Mouse (Mus musculus) bone marrow, adult 2 months (tissue): ENCODE results near the gene Lrrc57. TPM values are rescaled to one million over a fixed set of nuclear protein-coding genes. Genes with fewer than 3 reads are reported as not detected.

Experiments
- H3K27ac ChIP-seq: fragments of 200-500 bp; 2 replicates; pipeline ENCODE4 v1.5.1; 2012; ENCODE audit warnings: low read depth, mild to moderate bottlenecking, control low read depth, inconsistent platforms, low read length; ENCODE audit not compliant: control insufficient read depth, poor library complexity, insufficient read depth
- H3K4me1 ChIP-seq: fragments of 200-500 bp; 2 replicates; pipeline ENCODE4 v1.6.1; 2011; ENCODE audit warnings: low read length; ENCODE audit not compliant: control insufficient read depth, insufficient read depth
- H3K4me3 ChIP-seq: fragments of 200-500 bp; replicated peaks from 2 replicates; pipeline ENCODE3; 2011; ENCODE audit warnings: mild to moderate bottlenecking, low read depth, low read length, control low read depth; ENCODE audit not compliant: control insufficient read depth
- CTCF ChIP-seq: fragments of 200-500 bp; IDR thresholded peaks from 2 replicates; pipeline ENCODE4 v1.5.1; 2011; ENCODE audit warnings: low read length, control low read depth; ENCODE audit not compliant: control insufficient read depth, insufficient read depth
- POLR2A ChIP-seq: fragments of 200-500 bp; IDR thresholded peaks from 2 replicates; pipeline ENCODE4 v1.6.1; 2011; ENCODE audit warnings: low read depth, mild to moderate bottlenecking, control low read depth, low read length, borderline replicate concordance; ENCODE audit not compliant: control insufficient read depth
- WGBS: fragments of 180-500 bp; shearing (Covaris S2); methylation state at CpG from one replicate; pipeline ENCODE4 v1.1.7; 2018; 5-methylcytosine and 5-hydroxymethylcytosine counted together
- polyA plus RNA-seq: library from polyadenylated mRNA; stranded (reverse); fragments of >200 nt; gene quantifications from 2 replicates; pipeline ENCODE4 v1.2.4, GENCODE M21; 2011; ENCODE audit warnings: low replicate concordance; ENCODE audit not compliant: missing spikeins, insufficient read depth, insufficient read length

The Lrrc57 gene
- polyA plus RNA-seq, 1 experiment: 7.5 TPM

DNA sequence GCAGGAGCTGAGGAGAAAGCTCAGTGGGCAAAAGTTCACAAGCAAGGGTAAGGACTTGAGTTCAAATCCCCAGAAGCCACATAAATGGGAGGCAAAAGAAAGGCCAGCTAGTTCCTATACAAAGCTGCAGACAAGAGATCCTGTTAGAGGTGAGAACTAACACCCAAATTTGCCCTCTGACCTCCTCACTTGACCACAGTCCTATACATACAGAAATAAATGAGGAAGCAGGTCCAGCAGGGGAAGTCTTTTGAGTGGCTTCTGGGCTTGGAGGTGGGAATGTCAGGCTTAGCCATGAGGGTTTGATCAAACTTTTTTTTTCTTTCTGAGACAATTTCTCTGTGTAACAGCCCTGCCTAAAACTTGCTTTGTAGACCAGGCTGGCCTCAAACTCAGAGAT, 13.6 kb upstream of the Lrrc57 start:
- TF ChIP-seq POLR2A (no peak), CTCF (no peak)
- no peaks in the 10 kb centered on the region; the same call in 1 of the 2 replicates for H3K4me1 ChIP-seq

DNA sequence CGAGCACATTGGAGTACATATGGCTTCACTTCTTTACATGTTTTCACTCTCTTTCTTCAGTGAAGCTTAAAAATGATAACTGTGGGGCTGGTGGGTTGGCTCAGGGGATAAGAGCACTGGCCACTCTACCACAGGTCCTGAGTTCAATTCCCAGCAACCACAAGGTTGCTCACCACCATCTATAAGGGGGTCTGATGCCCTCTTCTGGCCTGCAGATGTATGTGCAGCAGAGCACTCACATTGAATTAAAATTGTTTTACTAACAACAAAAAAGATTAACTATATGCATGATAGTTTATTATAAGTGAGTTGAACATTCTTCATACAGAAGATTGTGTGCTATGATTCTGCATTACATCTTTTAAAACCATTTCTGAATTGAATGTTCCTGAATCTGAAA, 10.2 kb upstream of the Lrrc57 start:
- no peak for TF ChIP-seq POLR2A
- TF ChIP-seq CTCF: peak; percentile 12; the same call in 1 of the 2 replicates
- WGBS: 96% methylated on average over 1 of the region's 1 CpGs
- no peak overlapping the region for H3K4me3 ChIP-seq
- H3K4me1 ChIP-seq: no peaks in the 10 kb centered on the region; the same call in 1 of the 2 replicates
- H3K27ac ChIP-seq: no peak overlapping the region

More for the DNA sequence above, 13.6 kb upstream of the Lrrc57 start:
- Histone ChIP-seq H3K27ac (no peak overlapping the region), H3K4me3 (no peak overlapping the region)

DNA sequence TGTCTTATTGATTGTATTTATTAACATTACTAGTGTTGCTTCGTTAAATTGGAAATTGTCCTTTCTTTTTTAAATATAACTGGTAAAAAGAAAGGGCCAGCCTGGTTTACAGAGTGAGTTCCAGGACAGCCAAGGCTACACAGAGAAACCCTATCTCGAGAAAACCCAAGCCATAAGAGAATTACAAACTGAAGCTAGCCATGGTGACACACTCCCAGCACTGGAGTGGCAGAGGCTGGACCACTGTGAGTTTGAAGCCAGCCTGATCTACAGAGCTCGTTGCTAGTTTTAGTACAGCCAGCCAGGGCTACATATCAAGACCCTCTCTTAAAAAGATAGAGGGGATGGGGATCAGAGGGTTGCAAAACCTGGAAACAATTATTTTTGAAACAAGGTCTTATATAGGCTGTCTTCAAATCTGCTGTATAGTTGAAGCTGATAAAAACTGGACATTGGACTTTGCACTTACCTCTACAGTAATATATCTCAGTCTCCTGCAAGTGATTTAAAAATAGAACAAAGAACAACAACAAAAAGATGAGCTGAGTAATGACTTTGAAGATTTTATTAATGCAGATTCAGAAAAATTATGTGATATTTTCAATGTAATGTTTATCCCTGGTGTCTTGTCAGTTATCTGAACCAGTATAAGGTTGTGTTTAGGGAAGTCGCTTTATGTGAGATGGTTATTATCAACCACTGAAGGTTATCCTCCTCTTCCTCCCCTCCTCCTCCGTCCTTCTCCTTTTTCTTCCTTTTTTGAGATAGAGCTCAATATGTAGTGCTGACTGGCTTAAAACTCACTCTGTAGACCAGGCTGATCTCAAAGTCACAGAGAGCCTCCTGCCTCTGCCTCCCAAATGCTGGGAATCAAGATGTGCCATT, 7.2 kb upstream of the Lrrc57 start:
- H3K4me3 ChIP-seq: no peak overlapping the region
- WGBS: 72% methylated on average over 5 of the region's 5 CpGs
- TF ChIP-seq POLR2A (no peak), CTCF (no peak)
- no peaks in the 10 kb centered on the region for H3K4me1 ChIP-seq
- no peak overlapping the region for H3K27ac ChIP-seq

DNA sequence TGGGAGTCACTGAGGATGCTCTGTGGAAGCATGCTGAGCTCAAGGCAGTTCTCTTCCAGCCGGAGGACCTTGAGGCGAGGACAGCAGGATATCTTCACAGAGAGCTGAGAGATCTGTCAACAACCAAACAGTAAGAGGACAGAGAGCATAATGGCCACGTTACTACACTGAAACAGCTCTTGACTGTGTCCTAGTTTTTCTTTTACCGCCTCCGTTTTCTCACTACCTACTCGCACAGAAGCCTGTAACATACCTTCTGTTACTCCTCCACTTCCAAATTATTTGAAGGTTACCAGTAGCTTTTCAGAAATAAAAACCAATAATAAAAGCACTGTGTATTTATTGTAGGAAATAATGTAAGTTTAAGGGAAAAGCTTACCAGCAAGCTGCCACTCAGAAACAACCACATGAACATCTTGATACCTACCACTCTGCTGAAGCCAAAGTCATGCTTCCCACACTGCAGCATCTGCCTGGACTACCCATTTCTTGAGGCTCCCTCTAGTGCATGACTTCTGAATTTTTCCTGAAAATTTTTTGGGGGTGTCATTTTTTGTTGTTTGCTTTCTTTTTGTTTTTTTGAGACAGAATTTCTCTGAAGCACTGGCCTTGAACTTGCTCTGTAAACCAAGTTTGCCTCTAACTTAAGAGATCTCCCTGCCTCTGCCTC, 3.2 kb downstream of the Lrrc57 start:
- no peak overlapping the region for H3K4me3 ChIP-seq
- no peaks in the 10 kb centered on the region; the same call in 1 of the 2 replicates for H3K4me1 ChIP-seq
- WGBS: 91% methylated on average over 6 of the region's 6 CpGs
- H3K27ac ChIP-seq: no peak overlapping the region
- TF ChIP-seq POLR2A: no peak
- TF ChIP-seq CTCF: no peak

DNA sequence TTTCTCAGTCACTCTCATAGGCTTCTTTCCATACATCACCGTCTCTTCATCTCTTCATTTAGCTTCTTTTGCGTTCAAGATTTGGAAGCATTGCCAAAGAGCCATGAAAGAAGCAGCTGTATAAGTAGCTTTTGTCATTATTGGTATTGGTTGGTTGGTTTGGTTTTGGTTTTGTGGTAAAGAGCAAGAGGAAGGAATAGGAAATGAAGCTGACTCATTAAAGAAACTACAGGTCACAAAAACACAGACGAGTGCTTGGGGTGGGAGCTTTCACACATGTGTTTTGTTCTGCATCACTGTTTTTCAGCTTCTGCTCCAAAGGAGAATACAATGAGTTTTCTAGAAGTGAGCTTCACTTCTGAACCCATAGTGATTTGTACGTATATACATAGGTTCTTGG, 9.8 kb downstream of the Lrrc57 start:
- H3K4me3 ChIP-seq: no peak overlapping the region
- TF ChIP-seq CTCF (no peak), POLR2A (no peak)
- H3K4me1 ChIP-seq: no peaks in the 10 kb centered on the region
- WGBS: 48% methylated on average over 4 of the region's 4 CpGs
- H3K27ac ChIP-seq: no peak overlapping the region

DNA sequence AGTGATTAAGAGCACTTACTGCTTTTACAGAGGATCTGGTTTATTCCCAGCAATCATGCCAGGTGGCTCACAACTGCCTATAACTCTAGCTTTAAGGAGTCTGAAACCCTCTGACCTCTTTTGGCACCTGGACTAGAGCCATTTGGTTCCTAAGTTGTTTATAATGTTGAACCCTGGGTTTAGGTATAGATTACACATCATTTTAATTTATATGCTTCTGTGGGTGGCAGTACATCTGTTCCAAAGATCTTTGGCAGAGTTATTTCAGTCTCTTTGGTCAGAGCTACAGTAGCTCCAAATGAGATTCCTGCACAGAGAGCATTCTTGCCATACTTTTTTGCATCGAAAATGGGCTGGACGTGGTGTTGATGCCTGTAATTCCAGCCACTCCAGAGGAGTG, 11.6 kb downstream of the Lrrc57 start:
- no peaks in the 10 kb centered on the region for H3K4me1 ChIP-seq
- 81% methylated on average over 2 of the region's 2 CpGs for WGBS
- no peak overlapping the region for H3K4me3 ChIP-seq
- TF ChIP-seq CTCF (no peak), POLR2A (no peak)
- H3K27ac ChIP-seq: no peak overlapping the region

DNA sequence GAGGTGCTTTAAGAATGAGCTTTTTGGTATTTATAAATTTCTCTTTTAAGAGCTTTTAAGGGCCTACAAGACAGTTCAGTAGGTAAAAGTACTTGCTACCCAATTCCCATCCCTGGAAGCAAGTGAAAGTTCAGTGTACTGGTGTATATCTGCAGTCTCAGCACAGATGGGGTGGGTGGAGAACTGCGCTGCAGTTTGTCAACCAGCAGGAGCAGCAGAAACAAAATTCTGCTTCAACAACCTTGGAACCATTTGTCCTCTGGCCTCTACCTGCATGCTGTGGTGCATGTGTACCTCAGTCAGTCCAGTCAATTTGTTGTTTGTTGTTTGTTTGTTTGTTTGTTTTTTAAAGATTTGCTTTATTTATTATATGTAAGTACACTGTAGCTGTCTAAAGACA, 17.1 kb downstream of the Lrrc57 start:
- TF ChIP-seq CTCF: no peak
- TF ChIP-seq POLR2A: no peak
- Histone ChIP-seq H3K27ac (no peak overlapping the region), H3K4me3 (no peak overlapping the region), H3K4me1 (no peaks in the 10 kb centered on the region)
- 85% methylated on average over 1 of the region's 1 CpGs for WGBS

DNA sequence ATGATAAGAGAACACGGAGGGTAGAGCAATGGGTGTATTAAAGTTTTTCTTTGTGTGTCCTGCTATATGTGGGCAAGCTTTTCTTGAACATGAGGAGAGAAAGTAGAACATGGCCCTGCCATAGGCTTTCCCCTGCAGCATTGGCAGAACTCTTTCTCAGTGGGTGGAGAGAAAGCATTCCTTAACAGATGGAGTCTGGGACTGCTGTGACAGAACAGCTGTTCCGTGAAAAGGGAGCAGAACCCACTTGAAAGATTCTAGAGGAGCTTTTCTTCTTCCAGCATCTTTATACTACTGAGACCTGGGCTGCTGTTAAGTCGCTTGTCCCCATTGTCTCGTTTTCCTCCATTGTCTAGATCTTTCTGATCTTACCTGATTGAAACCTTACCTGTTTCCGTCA, 19.6 kb downstream of the Lrrc57 start:
- Histone ChIP-seq H3K4me1 (no peaks in the 10 kb centered on the region), H3K4me3 (no peak overlapping the region), H3K27ac (no peak overlapping the region)
- 89% methylated on average over 5 of the region's 5 CpGs for WGBS
- TF ChIP-seq CTCF (no peak), POLR2A (no peak)
